Mouse (Mus musculus) kidney, adult 2 months (tissue): ENCODE results near the gene Chst11.

Experiments
- CTCF ChIP-seq: fragments of 200-500 bp; conservative IDR thresholded peaks from 2 replicates; pipeline ENCODE4 v1.5.1; 2011; ENCODE audit warnings: low read depth, mild to moderate bottlenecking, control low read depth, low read length, moderate library complexity, mixed read lengths; ENCODE audit not compliant: insufficient read depth, insufficient read length
- POLR2A ChIP-seq: fragments of 200-500 bp; IDR thresholded peaks from one replicate; pipeline ENCODE4 v1.6.1; 2011; ENCODE audit warnings: low read depth, low read length, control low read depth

DNA sequence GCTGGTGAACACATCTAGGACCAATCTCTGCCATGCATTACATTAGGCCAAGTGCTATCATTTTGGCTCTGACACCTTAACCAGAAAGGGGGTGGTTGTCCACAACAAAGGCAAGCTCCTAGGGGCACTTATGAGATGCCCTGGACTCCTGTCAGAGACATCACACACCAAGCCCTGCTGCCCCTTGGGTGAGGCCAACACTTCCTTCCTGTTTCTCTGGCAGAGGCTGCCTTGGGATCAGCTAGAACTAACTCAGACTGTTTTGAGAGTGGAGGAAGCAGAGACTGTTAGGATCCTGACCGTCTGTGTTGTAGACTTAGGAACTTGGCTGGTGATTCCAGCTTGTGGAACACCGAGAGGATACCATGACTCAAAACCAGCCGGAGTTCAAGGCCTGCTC is 248.7 kb downstream of the Chst11 start:
- TF ChIP-seq CTCF = no peak
- TF ChIP-seq POLR2A = no peak
